Mouse (Mus musculus) forebrain, embryonic 15.5 days (tissue): ENCODE results near the gene Wdr75. TPM values are rescaled to one million over a fixed set of nuclear protein-coding genes. Genes with fewer than 3 reads are reported as not detected.

Source experiments
- ATAC-seq: fragments of 200-750 bp; cut with Nextera tagmentation; replicated peaks from 2 replicates; pipeline ENCODE4 v1.8.0; 2017; ENCODE audit warnings: mild to moderate bottlenecking, moderate TSS enrichment, moderate library complexity
- H3K27ac ChIP-seq: fragments of 300-500 bp; sonication (generic); replicated peaks from 2 replicates; pipeline ENCODE4 v1.5.1; 2015; ENCODE audit warnings: mild to moderate bottlenecking, inconsistent platforms
- H3K27me3 ChIP-seq: fragments of 300-500 bp; sonication (generic); 2 replicates; pipeline ENCODE4 v1.6.1; 2015; ENCODE audit warnings: inconsistent platforms
- H3K36me3 ChIP-seq: fragments of 300-500 bp; sonication (generic); 2 replicates; pipeline ENCODE4 v1.6.1; 2015; ENCODE audit warnings: mild to moderate bottlenecking, inconsistent platforms
- H3K4me1 ChIP-seq: fragments of 300-500 bp; sonication (generic); 2 replicates; pipeline ENCODE4 v1.6.1; 2015; ENCODE audit warnings: inconsistent platforms
- H3K4me2 ChIP-seq: fragments of 300-500 bp; sonication (generic); replicated peaks from 2 replicates; pipeline ENCODE4 v1.6.1; 2015; ENCODE audit warnings: mild to moderate bottlenecking, inconsistent platforms
- H3K4me3 ChIP-seq: fragments of 300-500 bp; sonication (generic); 2 replicates; pipeline ENCODE4 v1.5.1; 2015; ENCODE audit warnings: mild to moderate bottlenecking, inconsistent platforms
- H3K9ac ChIP-seq: fragments of 300-500 bp; sonication (generic); replicated peaks from 2 replicates; pipeline ENCODE4 v1.6.1; 2015; ENCODE audit warnings: mild to moderate bottlenecking, inconsistent platforms
- H3K9me3 ChIP-seq: fragments of 300-500 bp; sonication (generic); 2 replicates; pipeline ENCODE4 v1.6.1; 2016; ENCODE audit warnings: inconsistent platforms
- WGBS: fragments of 180-500 bp; shearing (Covaris S2); methylation state at CpG from one replicate; pipeline ENCODE4 v1.1.7; 2015; ENCODE audit warnings: mixed read lengths; 5-methylcytosine and 5-hydroxymethylcytosine counted together
- polyA plus RNA-seq: library from polyadenylated mRNA; unstranded; fragments of >200 nt; fragmentation: Nextera tagmentation; extraction: Ambion mirVana; gene quantifications from 2 replicates; pipeline ENCODE4 v1.2.1, GENCODE M21; 2015

The Wdr75 gene
- polyA plus RNA-seq, 1 experiment from 2014 or later: 59.4 TPM

GRCm38 (mm10) chr1:45860349-45860748 lies 65.4 kb downstream of the Wdr75 start:
- no peaks in the 10 kb centered on the region for H3K36me3 ChIP-seq
- no peaks in the 10 kb centered on the region for H3K27me3 ChIP-seq
- H3K9ac ChIP-seq: no peak overlapping the region
- no peak for ATAC-seq
- no peak overlapping the region for H3K27ac ChIP-seq
- H3K9me3 ChIP-seq: no peaks in the 10 kb centered on the region
- no peak overlapping the region for H3K4me2 ChIP-seq
- WGBS: 79% methylated on average over 5 of the region's 5 CpGs
- no peaks in the 10 kb centered on the region for H3K4me1 ChIP-seq
- no peak overlapping the region for H3K4me3 ChIP-seq

DNA sequence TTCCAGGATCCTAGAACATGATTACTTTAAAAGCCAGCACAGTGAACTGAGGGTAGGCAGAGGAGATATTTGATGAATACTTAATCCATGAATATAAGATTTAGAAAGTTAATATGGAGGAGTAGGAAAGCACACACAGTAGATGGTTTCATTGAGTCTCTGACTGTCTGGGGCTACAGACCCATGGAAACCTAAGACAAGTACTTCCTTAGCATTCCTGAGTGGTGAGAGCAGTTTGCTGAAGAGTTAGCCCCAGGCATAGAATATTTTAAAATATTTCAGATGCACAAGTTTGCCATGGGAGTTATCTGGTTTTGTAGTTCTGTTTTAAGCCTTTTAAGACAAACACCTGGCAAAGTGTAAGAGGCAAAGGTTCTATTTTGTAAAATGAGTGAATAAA lies 66.2 kb downstream of the Wdr75 start:
- Histone ChIP-seq H3K27ac (no peak overlapping the region), H3K9me3 (no peaks in the 10 kb centered on the region), H3K4me1 (no peaks in the 10 kb centered on the region), H3K36me3 (no peaks in the 10 kb centered on the region), H3K9ac (no peak overlapping the region), H3K27me3 (no peaks in the 10 kb centered on the region), H3K4me3 (no peak overlapping the region), H3K4me2 (no peak overlapping the region)
- no peak for ATAC-seq

DNA sequence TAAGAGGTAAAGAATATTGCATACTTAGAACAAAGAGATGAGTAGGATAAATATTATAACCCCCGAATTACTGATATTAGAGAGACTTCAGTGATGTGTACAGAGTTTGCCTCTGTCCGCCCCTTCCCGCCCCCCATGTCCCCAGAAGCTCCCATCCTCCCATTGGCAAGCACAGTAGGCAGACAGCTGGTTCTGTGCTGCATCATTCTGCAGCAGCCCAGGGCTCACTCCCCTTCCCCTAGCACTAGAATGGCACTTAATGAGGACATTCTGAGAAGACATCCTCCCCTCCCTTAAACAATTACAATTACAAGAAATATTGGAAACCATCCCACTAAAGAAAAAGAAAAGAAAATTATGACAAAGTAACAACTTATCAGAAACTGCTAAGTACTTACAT lies 68.7 kb downstream of the Wdr75 start:
- 92% methylated on average over 3 of the region's 3 CpGs for WGBS
- ATAC-seq: no peak

DNA sequence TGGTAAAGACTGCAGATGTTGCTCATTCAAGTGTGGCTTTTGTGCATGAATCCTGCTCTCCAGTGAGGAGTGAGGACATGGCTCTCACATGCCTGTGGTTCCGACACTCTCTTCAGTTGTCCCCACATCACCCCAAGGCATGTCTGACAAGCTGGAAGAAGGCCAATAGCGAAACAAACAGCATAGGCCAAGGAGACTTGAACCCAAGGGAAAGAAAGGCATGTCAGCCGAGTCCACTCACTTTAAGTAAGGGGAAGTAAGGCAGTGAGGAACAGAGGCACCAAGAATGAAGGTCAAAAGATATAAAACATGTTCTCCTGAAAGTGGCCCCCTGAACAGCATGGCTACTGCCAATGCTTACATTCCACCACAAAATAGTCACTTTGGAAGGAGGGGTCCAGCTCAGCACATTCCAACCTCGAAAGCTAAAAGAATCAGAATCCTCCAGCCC lies 69.6 kb downstream of the Wdr75 start:
- H3K4me3 ChIP-seq: no peak overlapping the region
- 63% methylated on average over 4 of the region's 4 CpGs for WGBS
- H3K9ac ChIP-seq: no peak overlapping the region
- no peaks in the 10 kb centered on the region for H3K9me3 ChIP-seq
- H3K4me1 ChIP-seq: no peaks in the 10 kb centered on the region
- H3K27ac ChIP-seq: no peak overlapping the region
- no peak overlapping the region for H3K4me2 ChIP-seq
- H3K36me3 ChIP-seq: no peaks in the 10 kb centered on the region
- H3K27me3 ChIP-seq: no peaks in the 10 kb centered on the region
- ATAC-seq: no peak

More for the DNA sequence above, 68.7 kb downstream of the Wdr75 start:
- Histone ChIP-seq H3K9ac (no peak overlapping the region), H3K27ac (no peak overlapping the region), H3K4me2 (no peak overlapping the region), H3K36me3 (no peaks in the 10 kb centered on the region), H3K4me3 (no peak overlapping the region), H3K4me1 (no peaks in the 10 kb centered on the region), H3K27me3 (no peaks in the 10 kb centered on the region), H3K9me3 (no peaks in the 10 kb centered on the region)

DNA sequence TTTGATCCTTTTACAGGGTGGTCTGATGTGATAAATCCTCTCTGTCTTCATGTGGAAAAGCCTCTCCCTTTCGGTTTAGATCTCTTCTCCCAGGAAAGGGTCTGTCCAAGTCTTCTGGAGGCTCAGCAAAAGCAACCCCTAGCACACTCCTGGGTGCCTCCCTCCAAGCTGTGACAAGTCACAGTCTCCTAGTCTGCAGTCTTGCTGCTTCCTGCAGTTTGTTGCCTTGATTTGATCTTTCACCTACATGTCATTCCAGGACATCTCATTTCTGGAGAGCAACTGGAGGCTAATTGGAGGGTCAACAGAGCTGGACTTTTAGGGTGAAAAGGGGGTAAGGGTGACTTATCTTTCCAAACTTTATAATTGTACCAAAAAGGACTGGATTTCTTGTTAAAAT lies 70.3 kb downstream of the Wdr75 start:
- H3K9me3 ChIP-seq: no peaks in the 10 kb centered on the region
- no peak overlapping the region for H3K27ac ChIP-seq
- no peak for ATAC-seq
- H3K4me3 ChIP-seq: no peak overlapping the region
- no peaks in the 10 kb centered on the region for H3K4me1 ChIP-seq
- no peak overlapping the region for H3K9ac ChIP-seq
- no peaks in the 10 kb centered on the region for H3K27me3 ChIP-seq
- WGBS: 73% methylated on average over 1 of the region's 1 CpGs
- no peaks in the 10 kb centered on the region for H3K36me3 ChIP-seq
- H3K4me2 ChIP-seq: no peak overlapping the region

DNA sequence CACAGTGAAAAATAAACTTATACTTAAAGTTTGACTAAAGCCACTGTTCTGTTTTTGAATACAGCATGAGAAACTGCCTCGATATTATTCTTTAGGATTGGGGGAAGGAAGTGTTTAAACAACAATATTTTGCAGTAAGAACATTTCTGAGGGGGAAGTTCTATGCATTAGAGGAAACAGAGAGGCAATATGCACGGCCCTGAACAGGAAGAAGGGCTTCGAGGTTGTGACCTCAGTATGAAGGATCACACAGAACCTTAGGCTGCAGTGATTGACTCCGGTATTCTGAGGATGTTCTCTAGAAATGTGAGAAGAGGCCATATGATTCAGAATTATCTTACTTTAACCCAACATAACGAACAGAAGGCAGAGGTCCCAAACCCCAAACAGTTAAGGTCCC lies 70.8 kb downstream of the Wdr75 start:
- ATAC-seq: no peak
- 83% methylated on average over 5 of the region's 5 CpGs for WGBS
- H3K9ac ChIP-seq: no peak overlapping the region
- H3K4me3 ChIP-seq: no peak overlapping the region
- H3K36me3 ChIP-seq: no peaks in the 10 kb centered on the region
- no peaks in the 10 kb centered on the region for H3K9me3 ChIP-seq
- no peak overlapping the region for H3K27ac ChIP-seq
- no peaks in the 10 kb centered on the region for H3K4me1 ChIP-seq
- H3K27me3 ChIP-seq: no peaks in the 10 kb centered on the region
- no peak overlapping the region for H3K4me2 ChIP-seq

GRCm38 (mm10) chr1:45866288-45867018 lies 71.5 kb downstream of the Wdr75 start:
- Histone ChIP-seq H3K4me3 (no peak overlapping the region), H3K9me3 (no peaks in the 10 kb centered on the region), H3K9ac (no peak overlapping the region), H3K27me3 (no peaks in the 10 kb centered on the region), H3K4me2 (no peak overlapping the region), H3K27ac (no peak overlapping the region), H3K4me1 (no peaks in the 10 kb centered on the region), H3K36me3 (no peaks in the 10 kb centered on the region)
- no peak for ATAC-seq
- 75% methylated on average over 3 of the region's 3 CpGs for WGBS

DNA sequence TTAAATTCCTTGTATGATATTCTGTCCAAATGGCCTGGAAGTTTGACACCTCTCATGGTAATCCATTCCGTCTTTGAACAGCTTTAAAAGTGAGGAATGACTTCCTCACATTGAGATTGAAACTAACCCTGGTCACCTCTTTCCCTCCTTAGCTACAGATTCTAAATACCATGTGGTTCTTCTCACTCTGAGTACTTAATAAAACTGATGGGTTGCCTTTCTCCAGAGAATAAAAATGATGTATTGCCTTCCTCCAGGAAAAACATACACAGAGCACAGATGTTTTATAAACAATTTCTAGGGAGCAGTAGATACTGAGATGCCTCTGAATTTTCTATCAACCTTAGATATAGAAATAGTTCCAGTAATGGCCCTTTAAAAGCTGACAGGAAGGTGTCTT lies 73.1 kb downstream of the Wdr75 start:
- no peaks in the 10 kb centered on the region for H3K9me3 ChIP-seq
- H3K4me1 ChIP-seq: no peaks in the 10 kb centered on the region
- H3K9ac ChIP-seq: no peak overlapping the region
- H3K36me3 ChIP-seq: no peaks in the 10 kb centered on the region
- no peak overlapping the region for H3K4me2 ChIP-seq
- H3K27ac ChIP-seq: no peak overlapping the region
- no peak overlapping the region for H3K4me3 ChIP-seq
- no peaks in the 10 kb centered on the region for H3K27me3 ChIP-seq
- WGBS: 91% methylated on average over 1 of the region's 1 CpGs
- no peak for ATAC-seq

DNA sequence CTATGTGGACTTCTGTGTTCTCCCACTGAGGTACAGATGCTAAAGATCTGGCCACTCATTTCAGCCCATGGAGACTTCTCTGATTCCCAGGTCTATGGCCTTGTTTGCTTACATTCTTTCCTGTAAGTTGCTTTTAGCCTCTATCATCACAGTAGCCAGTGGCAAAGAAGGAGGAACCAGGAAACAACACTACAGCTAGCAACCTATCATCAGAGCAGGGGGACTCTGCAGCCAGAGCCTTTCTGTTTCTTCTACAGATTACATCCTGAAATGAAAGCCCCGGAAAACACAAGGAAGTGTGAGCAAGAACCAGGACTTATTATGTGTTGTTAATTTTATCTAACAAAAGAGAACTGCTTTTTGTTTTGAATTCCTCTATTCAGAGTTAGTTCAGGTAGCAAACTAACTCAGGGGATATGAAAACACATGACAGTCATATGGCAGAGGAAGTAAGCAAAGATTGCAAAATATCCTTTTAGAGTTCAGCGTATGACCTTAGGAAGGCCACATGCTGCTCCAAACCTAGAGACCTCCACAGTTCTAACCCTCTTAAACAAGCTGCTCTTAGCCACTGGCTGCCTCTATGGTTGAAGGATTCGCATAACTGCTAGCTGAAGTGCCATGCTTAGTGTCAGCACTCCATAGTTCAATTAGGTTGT lies 73.6 kb downstream of the Wdr75 start:
- Histone ChIP-seq H3K9ac (no peak overlapping the region), H3K4me1 (no peaks in the 10 kb centered on the region), H3K4me2 (no peak overlapping the region), H3K9me3 (no peaks in the 10 kb centered on the region), H3K36me3 (no peaks in the 10 kb centered on the region), H3K4me3 (no peak overlapping the region), H3K27ac (no peak overlapping the region), H3K27me3 (no peaks in the 10 kb centered on the region)
- WGBS: 81% methylated on average over 3 of the region's 3 CpGs
- no peak for ATAC-seq

Other genes starting within 250 kb of the Wdr75 start
- gene Gm5269, start 95.1 kb downstream of the Wdr75 start, polyA plus RNA-seq: not detected in 2 replicates
- 25.2 and 26.4 TPM in 2 replicates for gene Slc40a1, start 131.4 kb downstream of the Wdr75 start, polyA plus RNA-seq